Mouse (Mus musculus) megakaryocyte, embryonic 14.5 days (primary cell): ENCODE measurements around the gene Hexb.

ENCODE experiments used
- FLI1 ChIP-seq: IDR thresholded peaks from 2 replicates; pipeline ENCODE4 v1.6.1; 2012; ENCODE audit warnings: low read length, inconsistent platforms, mixed read lengths
- GATA1 ChIP-seq: IDR thresholded peaks from 3 replicates; pipeline ENCODE4 v1.6.1; 2012; ENCODE audit warnings: mixed read lengths, low read length, inconsistent platforms, borderline replicate concordance

- TF ChIP-seq FLI1, result no peak
- TF ChIP-seq GATA1, result no peak
These were observed 10.5 kb downstream of the Hexb start for GRCm38 (mm10) chr13:97187693-97188092.
